Mouse (Mus musculus) cerebellum, adult 9-11 months (tissue): ENCODE results near the gene Vasp.

ENCODE experiments used
- DNase-seq: peaks from one replicate; pipeline ENCODE4 v3.0.0; 2022

The Vasp gene

GRCm38 (mm10) chr7:19208201-19208910, 63.3 kb downstream of the Vasp start:
- no peak for DNase-seq
